Mouse (Mus musculus) left cerebral cortex, adult 8-10 months (tissue): ENCODE measurements around the gene Mrps35. TPM values are rescaled to one million over a fixed set of nuclear protein-coding genes. Genes with fewer than 3 reads are reported as not detected.

Experiments
- DNase-seq, 2 experiments: peaks; one replicate each; pipeline ENCODE4 v3.0.0; 2022; ENCODE audit warnings: low spot score in 2 of 2
- total RNA-seq, 4 experiments: library from RNA; stranded (reverse); gene quantifications; 2 replicates each; pipeline ENCODE4 v1.2.4; 2022

The Mrps35 gene
- total RNA-seq, 4 experiments from 2014 or later: 34.0 to 46.9 (median 39.1) TPM

DNA sequence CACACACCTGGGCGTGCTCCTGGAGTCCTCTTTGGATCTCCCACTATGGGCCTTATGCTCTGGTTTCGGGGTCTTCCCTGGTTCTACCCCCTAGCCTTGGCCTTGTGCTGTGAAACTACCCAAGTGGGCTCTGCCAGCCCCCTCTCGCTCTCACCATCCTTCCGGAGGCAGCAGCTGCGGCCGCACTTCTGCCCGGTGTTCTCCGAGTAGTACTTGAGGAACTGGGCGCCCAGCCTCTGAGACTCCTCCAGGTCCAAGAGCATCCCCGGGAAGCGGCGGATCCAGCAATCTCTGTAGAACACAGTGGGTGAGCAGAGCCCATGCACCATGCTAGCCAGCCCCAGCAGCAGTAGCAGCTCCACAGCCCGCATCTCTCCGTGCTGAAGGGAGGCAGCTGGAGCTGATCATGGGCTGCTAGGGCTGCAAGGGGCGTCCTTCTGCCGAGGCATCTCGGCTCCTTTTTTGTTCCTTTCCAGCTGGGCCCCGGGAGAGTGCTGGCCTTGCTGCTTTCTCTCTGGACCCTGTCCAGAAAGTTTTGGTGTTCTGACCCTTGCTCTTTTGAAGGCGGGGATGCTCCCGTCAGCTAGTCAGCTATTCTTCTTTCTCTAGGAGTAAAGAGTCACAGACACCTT lies 44.1 kb downstream of the Mrps35 start, which contains the start of gene Mansc4:
Gene Mansc4 (minus strand): TSS at position 439 of the 632 bp plus-strand sequence.
- DNase-seq: no peak

DNA sequence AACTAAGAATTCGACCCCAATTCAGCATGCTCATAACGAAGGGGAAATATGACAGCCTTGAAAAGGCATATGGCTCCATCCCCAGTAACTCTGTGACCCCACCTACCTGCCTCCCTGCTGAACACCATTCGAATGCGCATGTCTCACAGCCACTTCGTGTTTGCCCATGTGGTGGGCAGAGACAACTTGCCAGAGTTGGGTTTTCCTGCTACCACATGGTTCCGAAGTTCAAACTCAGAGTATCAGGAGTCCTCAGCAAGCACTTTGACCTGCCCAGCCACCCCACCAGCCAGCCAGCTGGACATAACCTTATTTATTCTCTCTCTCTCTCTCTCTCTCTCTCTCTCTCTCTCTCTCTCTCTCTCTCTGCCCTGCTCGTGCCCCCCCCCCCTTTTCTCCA lies 45.2 kb downstream of the Mrps35 start:
- no peak for DNase-seq

DNA sequence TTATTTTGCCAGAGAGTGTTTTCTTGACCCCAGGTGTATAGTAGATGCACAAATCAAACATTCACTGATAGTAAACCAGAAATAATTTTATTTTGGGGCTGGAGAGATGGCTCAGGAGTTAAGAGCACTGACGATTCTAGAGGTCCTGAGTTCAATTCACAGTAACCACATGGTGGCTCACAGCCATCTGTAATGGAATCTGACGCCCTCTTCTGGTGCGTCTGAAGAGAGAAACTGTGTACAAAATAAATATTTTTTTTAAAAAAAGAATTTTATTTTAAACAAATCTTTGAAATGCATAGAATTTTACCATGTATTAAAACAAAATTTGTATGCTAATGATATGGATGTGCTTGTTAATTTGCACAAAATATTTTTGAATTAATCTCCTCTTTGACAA lies 46.0 kb downstream of the Mrps35 start:
- no peak for DNase-seq

DNA sequence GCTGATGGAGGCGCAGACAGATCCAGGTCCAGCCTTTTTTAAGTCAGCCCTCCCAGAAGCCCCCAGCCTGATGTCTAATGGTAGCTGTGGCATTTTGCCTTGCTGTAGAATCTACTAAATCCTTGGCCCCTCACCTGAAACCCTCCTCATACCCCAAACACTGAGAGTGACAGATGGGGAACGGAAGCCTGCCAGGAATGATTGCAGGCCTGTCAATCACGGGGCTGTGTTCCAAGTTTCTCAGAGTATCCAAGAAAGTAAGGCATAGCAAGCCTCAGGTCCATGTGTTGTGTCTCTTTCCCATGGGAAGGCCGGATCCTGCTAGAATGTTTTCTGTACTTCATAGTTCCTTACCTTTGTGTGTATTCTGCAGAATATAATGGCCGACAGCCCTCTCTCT lies 47.6 kb downstream of the Mrps35 start:
- no peak for DNase-seq

DNA sequence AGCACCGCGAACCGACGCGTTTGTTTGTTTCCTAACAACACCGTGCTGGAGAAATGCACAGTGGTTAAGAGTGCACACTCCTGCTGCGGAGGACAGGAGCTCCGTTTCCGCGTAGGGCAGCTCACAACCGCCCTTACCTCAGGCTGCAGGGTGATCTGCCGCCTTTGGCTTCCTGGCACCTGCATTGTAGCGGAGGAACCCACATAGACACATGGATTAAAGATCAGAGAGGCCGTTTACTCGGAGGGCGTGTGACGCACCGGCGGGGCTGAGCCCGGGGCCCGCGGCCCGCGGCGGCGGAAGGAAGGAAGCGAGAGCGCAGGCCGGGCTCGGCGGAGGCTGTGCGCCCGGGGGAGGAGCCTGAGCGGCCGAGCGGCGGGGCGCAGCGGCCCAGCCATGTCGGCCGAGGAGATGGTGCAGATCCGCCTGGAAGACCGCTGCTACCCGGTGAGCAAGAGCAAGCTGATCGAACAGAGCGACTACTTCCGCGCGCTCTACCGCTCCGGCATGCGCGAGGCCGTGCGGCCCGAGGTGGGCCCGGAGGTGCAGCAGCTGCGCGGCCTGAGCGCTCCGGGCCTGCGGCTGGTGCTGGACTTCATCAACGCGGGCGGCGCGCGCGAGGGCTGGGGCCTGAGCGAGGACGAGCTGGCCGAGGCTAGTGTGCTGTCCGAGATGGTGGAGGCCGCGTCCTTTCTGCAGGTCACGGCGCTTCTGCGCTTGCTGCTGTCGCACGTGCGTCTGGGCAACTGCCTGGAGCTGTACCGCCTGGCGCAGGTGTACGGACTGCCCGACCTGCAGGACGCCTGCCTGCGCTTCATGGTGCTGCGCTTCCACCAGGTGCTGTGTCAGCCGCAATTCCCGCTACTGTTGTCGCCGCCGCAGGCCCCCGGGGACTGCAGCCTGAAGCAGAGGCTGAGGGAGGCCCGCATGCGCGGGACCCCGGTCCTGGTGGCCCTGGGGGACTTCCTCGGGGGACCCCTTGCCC lies 48.9 kb downstream of the Mrps35 start, which contains the start of gene Klhl42:
Gene Klhl42 (plus strand): TSS at position 244 of the 985 bp plus-strand sequence.
- DNase-seq: peak; percentile 57 to 61

DNA sequence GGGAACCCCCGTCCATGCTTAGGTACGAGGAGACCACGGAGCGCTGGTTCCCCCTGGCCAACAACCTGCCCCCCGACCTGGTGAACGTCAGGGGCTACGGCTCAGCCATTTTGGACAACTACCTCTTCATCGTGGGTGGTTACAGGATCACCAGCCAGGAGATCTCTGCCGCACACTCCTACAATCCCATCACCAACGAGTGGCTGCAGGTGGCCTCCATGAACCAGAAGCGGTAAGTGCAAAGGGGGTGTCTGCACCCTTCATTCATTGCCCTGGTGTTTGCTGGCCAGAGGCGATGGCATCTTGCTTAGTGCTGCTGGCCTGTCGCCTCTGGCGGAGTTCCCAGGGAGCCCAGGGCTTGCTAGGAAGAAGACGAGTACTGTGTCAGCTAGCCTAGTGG lies 49.6 kb downstream of the Mrps35 start:
- peak in 1 of 2 experiments; percentile 41 for DNase-seq

DNA sequence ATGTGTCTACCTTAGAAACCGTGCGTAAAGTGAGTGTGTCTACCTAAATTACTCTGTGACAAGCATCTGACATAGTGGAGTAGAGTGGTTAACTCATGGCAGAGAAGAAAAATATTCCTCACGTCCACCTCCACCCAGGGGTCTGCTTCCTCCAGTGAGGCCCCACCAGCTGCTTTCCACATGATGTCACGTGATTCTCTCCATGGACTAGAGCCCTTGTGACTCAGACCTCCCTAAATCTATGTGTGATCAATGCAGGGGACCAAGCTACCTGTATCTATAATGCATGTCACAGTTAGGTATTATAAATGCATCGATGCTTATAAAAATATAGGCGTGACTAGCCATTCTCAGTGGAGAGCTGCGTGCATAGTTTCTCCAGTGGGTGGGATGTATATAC lies 52.2 kb downstream of the Mrps35 start:
- no peak for DNase-seq

DNA sequence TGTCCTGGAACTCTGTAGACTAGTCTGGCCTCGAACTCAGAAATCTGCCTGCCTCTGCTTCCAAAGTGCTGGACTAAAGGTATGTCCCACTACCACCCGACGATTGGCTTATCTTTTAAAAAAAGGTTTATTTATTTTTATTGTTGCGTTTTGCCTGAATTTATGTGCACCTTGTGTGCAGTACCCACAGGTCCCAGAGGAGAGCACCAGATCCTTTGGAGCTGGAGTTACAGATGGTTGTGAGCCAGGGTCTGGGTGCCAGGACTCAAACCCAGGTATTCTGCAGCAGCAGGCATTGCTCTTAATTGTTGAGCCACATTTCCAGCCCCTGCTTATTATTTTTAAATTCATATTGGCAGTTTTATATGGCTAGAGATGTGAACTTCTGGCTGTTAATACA lies 53.5 kb downstream of the Mrps35 start:
- no peak for DNase-seq

DNA sequence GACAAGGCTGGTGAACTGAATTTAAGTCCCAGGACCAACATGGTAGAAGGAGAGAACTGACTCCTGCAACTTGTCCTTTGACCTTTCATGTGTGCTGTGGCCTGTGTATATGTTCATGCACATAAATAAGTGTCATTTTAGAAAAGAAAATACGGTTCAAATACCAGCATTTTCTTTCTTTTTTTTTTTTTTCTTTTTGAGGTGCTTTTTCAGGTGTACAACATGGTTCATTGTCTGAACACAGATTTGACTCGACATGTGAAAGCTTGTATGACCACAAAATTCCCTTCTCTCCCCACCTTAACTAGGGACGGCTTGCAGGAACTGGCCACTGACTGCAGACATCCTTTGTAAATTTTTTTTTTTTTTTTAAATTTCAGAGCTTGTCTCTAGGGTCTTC lies 54.4 kb downstream of the Mrps35 start:
- DNase-seq: no peak

DNA sequence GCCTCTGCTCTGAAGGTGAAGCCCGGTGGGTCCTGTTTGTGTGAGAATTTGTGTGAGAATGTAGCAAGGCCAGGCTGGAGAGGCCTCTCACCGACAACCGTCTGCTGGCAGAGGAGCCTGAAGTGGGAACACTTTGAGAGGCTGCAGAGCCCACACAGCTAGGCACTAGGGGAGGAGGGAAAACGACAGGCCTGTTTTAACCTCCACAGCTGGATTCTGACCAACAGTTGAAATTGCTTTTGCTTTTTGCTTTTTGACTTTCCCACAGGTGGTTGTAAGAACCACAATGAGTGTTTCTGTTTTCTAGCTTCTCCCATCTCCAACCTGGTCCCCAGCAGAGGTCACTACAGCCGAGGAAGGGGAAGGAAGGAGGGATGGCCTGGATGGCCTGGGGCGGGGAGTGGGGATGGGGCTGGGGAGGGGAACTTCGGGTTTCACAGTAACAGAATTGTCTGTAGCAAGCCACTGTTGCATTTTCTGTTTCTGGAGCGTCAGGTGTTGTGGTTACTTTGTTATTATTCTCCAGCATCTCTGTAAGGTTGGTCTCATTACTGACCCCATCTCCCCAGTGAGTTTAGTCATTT lies 54.9 kb downstream of the Mrps35 start:
- no peak for DNase-seq

DNA sequence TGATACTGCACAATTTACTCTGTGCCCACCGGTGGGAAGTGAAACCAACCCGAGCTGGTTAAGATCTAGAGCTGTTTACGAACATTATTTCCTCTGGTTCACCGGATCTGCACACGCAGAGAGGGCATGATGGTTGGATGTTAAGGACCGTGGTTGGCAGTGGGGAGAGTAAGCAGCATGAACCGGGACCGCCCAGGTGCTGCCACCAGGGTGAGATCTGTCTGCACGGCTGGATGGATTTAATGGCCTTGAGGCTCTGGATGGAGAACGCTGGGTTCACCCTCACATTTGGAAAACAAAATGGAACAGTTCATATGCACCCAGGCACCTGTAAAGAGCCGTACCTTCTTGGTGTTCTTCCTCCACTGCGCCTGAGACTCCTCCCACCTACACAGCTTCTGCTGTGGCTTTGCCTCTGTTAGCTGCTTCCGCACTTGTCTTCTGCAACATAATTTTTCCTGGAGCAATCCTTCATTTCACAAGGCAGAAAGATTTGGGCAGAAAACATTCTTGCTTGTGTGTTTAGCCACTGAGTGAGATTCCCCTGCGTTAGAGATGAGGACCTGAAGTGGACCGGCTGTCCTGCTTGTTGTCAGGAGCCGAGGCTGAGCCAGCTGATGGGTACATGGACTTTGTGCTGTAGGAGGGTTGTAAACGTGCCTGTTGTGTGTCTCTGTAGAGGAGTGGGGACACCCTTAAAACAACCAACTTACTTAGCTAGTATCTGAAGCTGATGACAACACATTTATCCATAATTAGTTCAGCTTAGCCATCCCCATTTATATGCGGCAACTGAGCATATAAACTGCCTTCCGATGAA lies 57.1 kb downstream of the Mrps35 start:
- no peak for DNase-seq

DNA sequence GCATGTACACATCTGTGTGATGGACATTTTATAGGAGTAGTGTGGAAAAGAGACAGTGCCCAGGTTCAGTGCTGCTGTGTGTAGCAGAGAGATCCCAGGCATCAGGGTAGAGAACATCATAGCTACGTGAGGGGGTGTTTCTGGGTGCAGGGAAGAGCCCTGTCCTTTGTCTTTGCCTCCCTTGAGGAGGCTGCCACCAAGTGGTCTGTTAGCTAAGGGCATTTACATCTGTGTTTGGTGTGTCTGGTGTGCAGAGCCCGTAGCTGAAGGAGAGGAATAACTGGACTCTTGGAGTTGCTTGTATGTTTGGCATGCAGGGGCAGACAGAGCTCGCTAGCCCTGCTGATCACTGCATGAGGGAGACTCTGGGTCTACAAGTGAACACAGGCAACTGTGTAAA lies 59.7 kb downstream of the Mrps35 start:
- no peak for DNase-seq

DNA sequence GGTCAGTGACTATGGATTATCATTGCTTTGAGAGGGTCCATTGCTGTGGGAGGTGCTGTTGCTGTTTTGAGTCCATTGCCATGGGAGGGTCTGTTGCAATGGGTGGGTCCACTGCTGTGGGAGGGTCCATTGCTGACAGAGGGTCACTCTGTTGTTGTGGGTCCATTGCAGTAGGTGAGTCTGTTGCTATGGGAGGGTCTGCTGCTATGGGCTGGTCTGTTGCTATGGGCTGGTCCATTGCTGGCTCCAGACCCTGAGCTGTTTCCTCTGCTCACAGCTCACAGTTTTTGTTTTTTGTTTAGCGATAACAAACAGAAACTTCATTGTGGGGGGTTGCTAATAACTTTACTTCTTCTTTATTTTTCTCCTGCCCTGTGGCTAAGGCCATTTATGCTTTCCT lies 63.0 kb downstream of the Mrps35 start:
- no peak for DNase-seq

DNA sequence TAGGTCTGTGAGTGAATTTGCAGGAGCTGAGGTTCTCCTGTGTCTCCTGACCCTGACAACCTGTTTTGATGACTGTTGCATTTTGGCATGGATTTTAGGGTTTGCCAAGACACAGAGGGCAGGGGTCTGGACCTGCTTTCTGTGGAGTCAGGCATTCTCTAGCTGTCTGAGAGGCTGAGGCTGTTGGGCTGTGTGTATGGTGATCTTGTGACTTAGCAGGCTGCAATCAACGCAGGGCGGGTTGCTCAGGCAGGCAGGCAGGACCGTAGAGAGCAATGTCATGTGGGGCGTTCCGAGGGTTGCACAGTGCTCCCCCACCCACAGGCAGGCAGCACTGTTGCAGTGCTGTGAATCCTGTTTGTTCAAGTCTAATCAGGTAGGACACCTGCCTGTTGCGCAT lies 64.2 kb downstream of the Mrps35 start:
- DNase-seq: no peak

DNA sequence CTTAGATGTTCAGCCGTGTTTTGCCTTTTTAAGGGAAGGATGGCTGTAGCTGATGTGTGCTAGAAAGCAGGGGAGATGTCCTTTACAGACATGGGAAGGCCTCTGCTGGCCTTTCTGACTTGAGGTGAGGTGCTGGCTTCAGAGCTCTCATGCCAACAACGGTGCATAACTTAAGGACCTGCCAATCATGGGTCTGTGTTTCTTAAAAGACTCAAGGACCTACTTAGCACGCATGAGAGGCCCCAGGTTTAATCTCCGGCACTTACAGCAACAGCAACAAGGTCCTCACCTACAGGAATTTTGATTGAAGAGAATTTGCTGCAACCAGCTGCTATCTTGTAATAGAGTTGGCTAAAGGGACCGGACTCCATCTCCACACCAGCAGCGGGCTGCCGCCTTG lies 66.7 kb downstream of the Mrps35 start:
- DNase-seq: no peak

DNA sequence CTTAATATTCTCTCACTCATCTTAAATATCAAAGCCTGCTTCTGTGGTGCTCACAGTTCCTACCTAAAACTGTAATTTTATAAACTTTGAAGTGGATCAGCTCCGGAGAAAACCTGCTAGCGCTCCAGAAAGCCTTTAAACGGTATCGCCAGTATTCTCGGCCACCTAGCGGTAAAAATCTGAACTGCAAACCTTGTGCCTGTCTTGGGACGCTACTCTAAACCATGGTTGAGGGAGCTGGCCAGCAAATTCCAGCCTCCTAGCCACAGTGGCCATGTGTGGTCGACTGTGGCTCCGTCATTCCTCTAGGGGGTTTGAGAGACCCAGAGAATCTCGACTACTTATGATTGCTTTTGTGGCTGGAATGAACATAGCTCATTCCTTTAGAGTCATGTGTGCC lies 74.0 kb downstream of the Mrps35 start:
- DNase-seq: peak; percentile 35 to 85

DNA sequence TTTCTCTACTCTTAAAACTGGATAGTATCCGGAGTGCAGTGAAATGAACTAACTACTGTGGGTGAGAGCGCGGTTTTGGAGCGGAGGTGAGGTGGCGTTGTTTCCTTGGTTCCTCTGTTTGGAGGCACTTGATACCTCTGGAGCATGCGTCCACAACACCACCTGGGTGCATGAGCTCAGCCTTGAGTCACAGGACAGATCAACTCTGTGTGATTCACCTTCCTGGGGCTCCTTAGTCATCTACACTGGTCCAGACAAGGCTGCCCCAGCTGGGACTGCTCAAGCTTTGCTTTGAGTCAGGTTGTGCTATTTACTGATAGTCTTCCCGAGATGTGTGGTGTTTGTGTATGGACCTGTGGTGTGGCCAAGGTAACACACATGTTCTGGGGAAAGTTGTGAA lies 75.2 kb downstream of the Mrps35 start:
- DNase-seq: no peak

DNA sequence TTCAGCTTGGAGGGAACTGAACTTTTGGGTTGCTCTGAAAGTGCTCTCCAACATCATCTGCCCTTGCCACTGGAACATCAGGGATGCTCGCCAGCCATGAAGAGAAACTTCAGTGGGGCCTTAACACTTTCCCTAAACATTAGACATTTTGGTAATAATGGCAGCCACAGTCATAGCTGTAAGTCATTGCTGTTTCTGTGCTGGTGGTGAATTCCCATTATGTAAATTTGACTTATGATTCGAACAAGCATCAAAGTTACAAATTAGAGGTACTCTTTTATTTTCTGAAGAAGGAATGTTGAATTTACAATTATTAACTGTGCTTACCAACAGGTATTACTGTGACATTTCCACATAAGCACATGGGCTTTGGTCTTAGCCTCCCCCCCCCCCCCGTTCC lies 75.6 kb downstream of the Mrps35 start:
- DNase-seq: no peak

DNA sequence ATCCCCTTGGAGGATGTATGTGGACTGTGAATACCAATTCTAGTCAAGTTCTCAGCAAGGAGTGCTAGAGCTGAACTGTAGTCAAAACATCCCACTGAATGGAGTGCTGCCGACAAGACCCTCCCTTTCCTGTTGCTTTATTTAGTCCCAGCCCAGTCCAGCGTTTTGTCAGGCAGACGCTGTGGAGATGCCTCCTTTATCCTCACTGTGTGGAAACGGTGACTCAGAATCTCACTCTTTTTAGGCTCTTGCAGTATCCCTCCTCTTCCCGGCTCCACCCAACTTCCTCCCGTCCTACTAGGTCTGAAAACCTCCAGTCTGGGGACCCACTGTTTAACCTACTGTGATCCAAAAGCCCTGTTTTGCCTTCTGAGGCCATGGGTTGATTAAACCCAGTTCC lies 78.8 kb downstream of the Mrps35 start:
- DNase-seq: no peak
